Mouse (Mus musculus) small intestine, adult 2 months (tissue): ENCODE measurements at regions not wholly inside any gene's neighbourhood (a gene's known extent, or its start where the extent isn't known, plus 50 kb on each side); places are given as distances from the start of the nearest gene placed in this dataset.

Source experiments
- CTCF ChIP-seq: fragments of 200-500 bp; IDR thresholded peaks from 2 replicates; pipeline ENCODE4 v1.5.1; 2012; ENCODE audit warnings: low read depth, mild to moderate bottlenecking, control low read depth, inconsistent platforms, low read length, moderate library complexity, mixed read lengths; ENCODE audit not compliant: insufficient replicate concordance, insufficient read length; ENCODE audit errors: extremely low read depth
- POLR2A ChIP-seq: fragments of 200-500 bp; IDR thresholded peaks from 2 replicates; pipeline ENCODE4 v1.6.1; 2012; ENCODE audit warnings: low read depth, mild to moderate bottlenecking, control low read depth, inconsistent platforms, low read length, moderate library complexity

- TF ChIP-seq CTCF (peak; percentile 81), POLR2A (no peak)
Measured at GRCm38 (mm10) chr2:147307488-147308386, 54.0 kb upstream of the Pax1 start.
